Mouse (Mus musculus): ENCODE results near the gene Bend5.

DNA sequence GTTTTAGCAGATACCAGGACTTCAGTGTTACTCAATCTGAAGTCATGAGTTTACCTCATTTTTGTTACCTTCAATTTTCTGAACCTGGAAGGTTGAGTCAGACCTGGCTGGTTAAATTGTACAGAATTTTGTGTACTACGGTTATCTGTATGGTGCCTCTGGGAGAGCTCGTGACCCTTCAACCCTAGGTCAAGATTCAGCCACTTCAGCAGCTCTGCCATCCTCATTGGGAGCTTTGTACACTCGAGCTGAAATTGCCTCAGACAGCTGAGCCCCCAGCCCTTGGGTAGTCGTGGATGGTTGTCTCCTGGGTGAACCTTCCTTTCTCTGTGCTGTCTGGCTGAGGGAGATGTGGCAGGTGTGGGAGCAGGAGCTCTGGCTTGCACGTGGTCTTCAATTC, 17.2 kb downstream of the Bend5 start:
- TF ChIP-seq GATA1 (IDR thresholded peaks at IDR 0.05; ENCODE audit: borderline replicate concordance, low read length) (no peak), FLI1 (IDR thresholded peaks at IDR 0.05; ENCODE audit: low read length) (no peak)
